Mouse (Mus musculus) ES-E14 (cell line): ENCODE results near the gene Stac2.

ENCODE experiments used
- CHD2 ChIP-seq: IDR thresholded peaks from 2 replicates; pipeline ENCODE4 v1.6.1; 2014; ENCODE audit warnings: mild to moderate bottlenecking, low read depth, low read length, inconsistent platforms
- HCFC1 ChIP-seq: IDR thresholded peaks from 2 replicates; pipeline ENCODE4 v1.6.1; 2012; ENCODE audit warnings: low read length, inconsistent platforms, borderline replicate concordance; ENCODE audit not compliant: insufficient read depth
- MAFK ChIP-seq: IDR thresholded peaks from 2 replicates; pipeline ENCODE4 v1.6.1; 2014; ENCODE audit warnings: mild to moderate bottlenecking, low read depth, low read length, inconsistent platforms; ENCODE audit not compliant: insufficient read depth
- ZC3H11A ChIP-seq: IDR thresholded peaks from 2 replicates; pipeline ENCODE4 v1.6.1; 2012; ENCODE audit warnings: low read depth, mild to moderate bottlenecking, inconsistent platforms, low read length, borderline replicate concordance
- ZNF384 ChIP-seq: IDR thresholded peaks from 2 replicates; pipeline ENCODE4 v1.6.1; 2012; ENCODE audit warnings: low read depth, low read length, inconsistent platforms

- TF ChIP-seq ZC3H11A = no peak
- TF ChIP-seq CHD2 = no peak
- no peak for TF ChIP-seq HCFC1
- no peak for TF ChIP-seq ZNF384
- TF ChIP-seq MAFK = no peak
Observed at GRCm38 (mm10) chr11:98050940-98051339, 2.3 kb downstream of the Stac2 start.
